Mouse (Mus musculus) lung, embryonic 15.5 days (tissue): ENCODE data around the gene Gm21987. TPM values are rescaled to one million over a fixed set of nuclear protein-coding genes. Genes with fewer than 3 reads are reported as not detected.
A peak's percentile ranks its signal among the peaks of the same experiment; 100 is the strongest.

Experiments used
- ATAC-seq: fragments of 200-750 bp; cut with Nextera tagmentation; 2 replicates; pipeline ENCODE4 v1.8.0; 2017; ENCODE audit warnings: moderate number of reproducible peaks, borderline replicate concordance; ENCODE audit not compliant: low FRiP score, low TSS enrichment; ENCODE audit errors: extremely low read depth
- H3K27ac ChIP-seq: fragments of 300-500 bp; sonication (generic); 2 replicates; pipeline ENCODE4 v1.5.1; 2015; ENCODE audit warnings: moderate library complexity, mild to moderate bottlenecking, inconsistent platforms
- H3K27me3 ChIP-seq: fragments of 300-500 bp; sonication (generic); 2 replicates; pipeline ENCODE4 v1.6.1; 2015; ENCODE audit warnings: inconsistent platforms
- H3K36me3 ChIP-seq: fragments of 300-500 bp; sonication (generic); 2 replicates; pipeline ENCODE4 v1.6.1; 2015; ENCODE audit warnings: inconsistent platforms
- H3K4me1 ChIP-seq: fragments of 300-500 bp; sonication (generic); 2 replicates; pipeline ENCODE4 v1.6.1; 2015; ENCODE audit warnings: inconsistent platforms
- H3K4me2 ChIP-seq: fragments of 300-500 bp; sonication (generic); 2 replicates; pipeline ENCODE4 v1.6.1; 2015; ENCODE audit warnings: inconsistent platforms, mild to moderate bottlenecking, moderate library complexity
- H3K4me3 ChIP-seq: fragments of 300-500 bp; sonication (generic); 2 replicates; pipeline ENCODE4 v1.5.1; 2015; ENCODE audit warnings: mild to moderate bottlenecking, inconsistent platforms
- H3K9ac ChIP-seq: fragments of 300-500 bp; sonication (generic); 2 replicates; pipeline ENCODE4 v1.6.1; 2015; ENCODE audit warnings: inconsistent platforms
- H3K9me3 ChIP-seq: fragments of 300-500 bp; sonication (generic); 2 replicates; pipeline ENCODE4 v1.6.1; 2016; ENCODE audit warnings: inconsistent platforms
- WGBS: fragments of 180-500 bp; shearing (Covaris S2); methylation state at CpG from one replicate; pipeline ENCODE4 v1.1.7; 2015; 5-methylcytosine and 5-hydroxymethylcytosine counted together
- polyA plus RNA-seq: library from polyadenylated mRNA; unstranded; fragments of >200 nt; fragmentation: Nextera tagmentation; extraction: Ambion mirVana; gene quantifications from 2 replicates; pipeline ENCODE4 v1.2.1, GENCODE M21; 2015

The Gm21987 gene
- polyA plus RNA-seq, 1 experiment from 2014 or later = not detected

DNA sequence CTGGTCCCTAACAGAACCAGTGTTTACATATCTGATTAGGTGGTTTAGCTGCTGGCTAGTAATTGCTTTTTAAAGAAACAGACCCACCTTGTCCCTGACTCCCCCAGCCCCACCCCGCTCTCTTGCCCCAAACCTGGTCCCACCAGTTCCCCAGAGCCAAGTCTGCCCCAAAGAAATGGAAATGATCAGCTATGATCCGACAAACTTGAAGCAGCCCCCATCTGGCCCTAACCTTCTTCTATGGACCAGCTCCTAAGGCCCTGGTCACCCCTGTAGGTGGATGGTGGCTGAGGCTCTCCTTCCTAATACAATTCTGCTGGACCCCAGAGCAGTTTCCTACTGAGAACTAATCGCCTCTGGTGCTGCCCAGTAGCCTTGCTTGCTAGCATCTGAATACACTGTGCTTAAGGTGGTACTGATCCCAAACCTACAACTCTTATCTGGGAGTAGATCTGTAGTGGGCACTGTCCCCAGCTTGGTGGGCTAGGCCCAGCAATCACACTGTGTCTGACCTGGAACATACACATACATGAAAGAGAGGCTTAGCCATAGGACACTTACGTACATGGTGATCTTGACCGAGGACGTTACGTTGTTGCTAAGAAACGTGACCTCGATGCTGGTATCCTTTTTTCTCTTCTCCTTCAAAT lies 53.6 kb downstream of the Gm21987 start:
- WGBS = 69% methylated on average over 9 of the region's 9 CpGs
- H3K27ac ChIP-seq = 0 out of 2 replicates have a peak overlapping the region, but pooled peaks have one; percentile 29
- H3K4me3 ChIP-seq = peak overlapping the region; percentile 30
- H3K9me3 ChIP-seq = no peaks in the 10 kb centered on the region
- H3K4me1 ChIP-seq = peaks cover 22% of the 10 kb centered on the region
- H3K9ac ChIP-seq = peak overlapping the region; percentile 32; the same call in 1 of the 2 replicates
- no peak for ATAC-seq
- no peaks in the 10 kb centered on the region for H3K27me3 ChIP-seq
- no peaks in the 10 kb centered on the region for H3K36me3 ChIP-seq
- peak overlapping the region; percentile 59 for H3K4me2 ChIP-seq

DNA sequence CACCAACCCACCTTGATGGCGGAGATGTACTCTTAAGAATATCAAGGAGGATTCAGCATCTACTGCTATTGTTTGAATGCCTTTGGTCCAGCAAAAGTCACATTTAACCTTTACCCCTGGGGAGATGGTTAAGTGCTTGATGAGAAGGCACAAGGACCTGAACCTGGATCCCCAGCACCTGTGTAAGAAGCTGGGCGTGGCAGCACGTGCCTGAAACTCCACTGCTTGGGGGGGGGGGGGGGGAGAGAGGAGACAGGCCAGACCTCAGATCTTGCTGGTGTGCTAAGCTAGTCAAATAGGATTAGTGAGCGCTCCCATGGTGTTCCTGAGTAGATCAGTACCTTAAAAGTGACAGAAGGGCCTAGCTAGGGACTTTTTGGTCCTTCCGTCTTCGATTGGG lies 54.6 kb downstream of the Gm21987 start:
- 81% methylated on average over 6 of the region's 6 CpGs for WGBS

DNA sequence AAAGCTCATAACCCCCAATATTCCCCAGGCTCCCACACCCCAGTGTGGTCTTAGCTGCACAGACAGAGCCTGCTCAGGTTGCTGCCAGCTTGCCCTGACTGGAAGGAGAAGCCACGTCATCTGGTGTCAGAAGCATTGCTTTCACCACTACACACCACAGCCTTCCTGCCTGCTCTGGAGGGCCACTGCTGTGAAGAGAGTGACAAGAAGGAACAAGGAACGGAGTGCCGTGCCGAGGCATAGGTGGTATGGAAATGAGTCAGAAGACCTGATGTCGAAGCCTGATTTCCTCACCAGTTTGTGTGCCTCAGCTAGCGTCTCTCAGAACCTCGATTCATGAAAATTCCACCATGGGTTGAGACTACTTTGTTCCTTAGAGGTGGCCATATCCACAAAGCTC lies 56.8 kb downstream of the Gm21987 start:
- Histone ChIP-seq H3K4me3 (no peak overlapping the region), H3K9ac (no peak overlapping the region), H3K9me3 (no peaks in the 10 kb centered on the region), H3K4me2 (no peak overlapping the region), H3K36me3 (no peaks in the 10 kb centered on the region), H3K27me3 (no peaks in the 10 kb centered on the region), H3K4me1 (peaks cover 14% of the 10 kb centered on the region), H3K27ac (no peak overlapping the region)
- WGBS = 86% methylated on average over 7 of the region's 7 CpGs
- ATAC-seq = no peak

More for the DNA sequence above, 54.6 kb downstream of the Gm21987 start:
- Histone ChIP-seq H3K9me3 (no peaks in the 10 kb centered on the region), H3K4me2 (no peak overlapping the region), H3K36me3 (no peaks in the 10 kb centered on the region), H3K27ac (no peak overlapping the region), H3K4me3 (no peak overlapping the region), H3K4me1 (peaks cover 16% of the 10 kb centered on the region), H3K27me3 (no peaks in the 10 kb centered on the region), H3K9ac (no peak overlapping the region)
- no peak for ATAC-seq

- H3K27ac ChIP-seq = no peak overlapping the region
- no peak overlapping the region for H3K4me3 ChIP-seq
- H3K9ac ChIP-seq = no peak overlapping the region
- no peak for ATAC-seq
- no peaks in the 10 kb centered on the region for H3K4me1 ChIP-seq
- H3K27me3 ChIP-seq = no peaks in the 10 kb centered on the region
- H3K4me2 ChIP-seq = no peak overlapping the region
- no peaks in the 10 kb centered on the region for H3K9me3 ChIP-seq
- H3K36me3 ChIP-seq = no peaks in the 10 kb centered on the region
- WGBS = 64% methylated on average over 5 of the region's 5 CpGs
Measured at GRCm38 (mm10) chr16:38406293-38406692, 59.5 kb downstream of the Gm21987 start.

- H3K9me3 ChIP-seq = no peaks in the 10 kb centered on the region
- no peaks in the 10 kb centered on the region for H3K4me1 ChIP-seq
- no peak overlapping the region for H3K27ac ChIP-seq
- no peaks in the 10 kb centered on the region for H3K36me3 ChIP-seq
- H3K9ac ChIP-seq = no peak overlapping the region
- H3K27me3 ChIP-seq = no peaks in the 10 kb centered on the region
- 65% methylated on average over 6 of the region's 6 CpGs for WGBS
- H3K4me3 ChIP-seq = no peak overlapping the region
- no peak for ATAC-seq
- no peak overlapping the region for H3K4me2 ChIP-seq
Measured at GRCm38 (mm10) chr16:38406708-38407107, 59.9 kb downstream of the Gm21987 start.

- Histone ChIP-seq H3K27ac (no peak overlapping the region), H3K9ac (no peak overlapping the region), H3K4me3 (no peak overlapping the region), H3K9me3 (no peaks in the 10 kb centered on the region), H3K4me2 (no peak overlapping the region), H3K36me3 (no peaks in the 10 kb centered on the region), H3K4me1 (no peaks in the 10 kb centered on the region), H3K27me3 (no peaks in the 10 kb centered on the region)
- ATAC-seq = no peak
- 45% methylated on average over 5 of the region's 5 CpGs for WGBS
Measured at GRCm38 (mm10) chr16:38407584-38407983, 60.7 kb downstream of the Gm21987 start.

DNA sequence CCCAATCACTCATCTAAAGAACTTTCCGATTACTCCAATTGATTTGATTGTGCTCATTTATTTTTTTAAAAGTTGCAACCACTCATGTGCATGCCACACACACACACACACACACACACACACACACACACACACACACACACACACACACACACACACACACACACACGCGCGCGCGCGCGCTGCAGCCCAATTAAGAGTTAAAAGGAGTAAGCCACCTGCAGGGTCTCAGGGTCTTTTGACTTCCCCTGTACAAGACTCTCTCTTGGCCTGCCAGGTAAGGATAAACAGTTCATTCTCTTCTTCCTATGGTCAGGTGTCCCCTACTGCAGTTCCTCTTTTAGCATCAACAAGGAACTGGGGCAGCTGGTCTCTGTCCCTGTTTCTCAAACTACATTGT lies 61.6 kb downstream of the Gm21987 start:
- Histone ChIP-seq H3K4me2 (no peak overlapping the region), H3K4me3 (no peak overlapping the region), H3K9ac (no peak overlapping the region), H3K9me3 (no peaks in the 10 kb centered on the region), H3K4me1 (no peaks in the 10 kb centered on the region), H3K27ac (no peak overlapping the region), H3K36me3 (no peaks in the 10 kb centered on the region), H3K27me3 (no peaks in the 10 kb centered on the region)
- no peak for ATAC-seq
- 100% methylated on average over 8 of the region's 8 CpGs for WGBS

Other genes with a start within 250 kb of the Gm21987 start
- 0.05 TPM in 1 of 2 replicates, not detected in the other for gene Nr1i2, start 52.2 kb upstream of the Gm21987 start, polyA plus RNA-seq
- 0.65 and 0.69 TPM in 2 replicates for gene Maats1, start 4.9 kb upstream of the Gm21987 start, polyA plus RNA-seq
- 120 and 130 TPM in 2 replicates for gene Cox17, start within 50 bp of the Gm21987 start, polyA plus RNA-seq
- gene Popdc2, start 15.2 kb downstream of the Gm21987 start, polyA plus RNA-seq = 10.3 and 10.8 TPM in 2 replicates
- 0.66 and 0.74 TPM in 2 replicates for gene Pla1a, start 86.1 kb downstream of the Gm21987 start, polyA plus RNA-seq
- 91.7 and 93.7 TPM in 2 replicates for gene Adprh, start 105.7 kb downstream of the Gm21987 start, polyA plus RNA-seq
- gene Cd80, start 108.5 kb downstream of the Gm21987 start, polyA plus RNA-seq = 0.29 and 0.39 TPM in 2 replicates
- gene Timmdc1, start 175.6 kb downstream of the Gm21987 start, polyA plus RNA-seq = 23.4 and 23.5 TPM in 2 replicates
- gene Poglut1, start 203.2 kb downstream of the Gm21987 start, polyA plus RNA-seq = 53.6 and 56.5 TPM in 2 replicates
- 101 and 119 TPM in 2 replicates for gene Tmem39a, start 211.7 kb downstream of the Gm21987 start, polyA plus RNA-seq